Mouse (Mus musculus): Measurements from ENCODE around the gene Bach1.

DNA sequence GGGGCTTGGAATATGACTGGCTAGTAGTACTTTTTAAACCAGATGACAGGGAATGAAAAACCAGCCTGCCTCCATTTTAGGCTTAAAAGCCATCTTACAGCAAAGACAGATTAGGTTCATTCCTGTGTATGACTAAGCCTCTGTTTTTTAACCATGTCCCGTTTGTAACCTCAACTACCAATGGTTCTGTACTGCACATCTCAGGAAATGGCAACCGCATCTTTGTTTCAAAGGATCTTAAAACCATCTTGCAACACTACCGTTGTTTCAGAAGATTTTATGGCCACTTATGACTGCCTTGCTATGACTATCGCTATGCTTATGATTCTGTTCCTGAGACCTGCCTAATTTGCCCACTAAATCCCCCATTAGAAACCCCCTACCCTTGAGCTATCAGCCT, 78.6 kb downstream of the Bach1 start:
- TF ChIP-seq POLR2A (IDR thresholded peaks at IDR 0.05; ENCODE audit: low read depth, low read length) (no peak), CTCF (IDR thresholded peaks at IDR 0.05; ENCODE audit: extremely low read depth, insufficient read length, insufficient replicate concordance, low read depth, low read length) (no peak)
